Mouse (Mus musculus) heart, embryonic 10.5 days (tissue): ENCODE data around the gene Inafm1. TPM values are rescaled to one million over a fixed set of nuclear protein-coding genes. Genes with fewer than 3 reads are reported as not detected.

Experiments
- DNase-seq: peaks from one replicate; pipeline ENCODE4 v3.0.0-alpha.2; 2017; ENCODE audit warnings: low spot score
- H3K27ac ChIP-seq: fragments of 300-500 bp; sonication (generic); 2 replicates; pipeline ENCODE4 v1.5.1; 2016; ENCODE audit warnings: mild to moderate bottlenecking
- H3K27me3 ChIP-seq: fragments of 300-500 bp; sonication (generic); 2 replicates; pipeline ENCODE4 v1.6.1; 2016; ENCODE audit warnings: mild to moderate bottlenecking; ENCODE audit not compliant: poor library complexity, insufficient read depth, severe bottlenecking
- H3K36me3 ChIP-seq: fragments of 300-500 bp; sonication (generic); 2 replicates; pipeline ENCODE4 v1.6.1; 2016; ENCODE audit warnings: mild to moderate bottlenecking, moderate library complexity
- H3K4me1 ChIP-seq: fragments of 300-500 bp; sonication (generic); 2 replicates; pipeline ENCODE4 v1.6.1; 2016; ENCODE audit warnings: mild to moderate bottlenecking
- H3K4me3 ChIP-seq: fragments of 300-500 bp; sonication (generic); 2 replicates; pipeline ENCODE4 v1.5.1; 2016; ENCODE audit warnings: mild to moderate bottlenecking, moderate library complexity
- H3K9me3 ChIP-seq: fragments of 300-500 bp; sonication (generic); 2 replicates; pipeline ENCODE4 v1.6.1; 2016; ENCODE audit warnings: mild to moderate bottlenecking, moderate library complexity
- WGBS: fragments of 180-500 bp; shearing (Covaris S2); methylation state at CpG from one replicate; pipeline ENCODE4 v1.1.7; 2016; 5-methylcytosine and 5-hydroxymethylcytosine counted together
- polyA plus RNA-seq: library from polyadenylated mRNA; unstranded; fragments of >200 nt; fragmentation: Nextera tagmentation; extraction: Ambion mirVana; gene quantifications from 2 replicates; pipeline ENCODE4 v1.2.1, GENCODE M21; 2016

The Inafm1 gene
- polyA plus RNA-seq, 1 experiment from 2014 or later = 10.0 TPM

GRCm38 (mm10) chr7:16294346-16294745, 20.9 kb upstream of the Inafm1 start:
- Histone ChIP-seq H3K27me3 (no peaks in the 10 kb centered on the region), H3K4me3 (peak overlapping the region; percentile 64; the same call in 1 of the 2 replicates), H3K4me1 (peaks cover 28% of the 10 kb centered on the region), H3K9me3 (no peaks in the 10 kb centered on the region), H3K27ac (peak overlapping the region; percentile 88), H3K36me3 (no peaks in the 10 kb centered on the region)
- WGBS = 27% methylated on average over 4 of the region's 4 CpGs
- DNase-seq = peak; percentile 81

GRCm38 (mm10) chr7:16287791-16288190, 14.4 kb upstream of the Inafm1 start:
- H3K36me3 ChIP-seq = peaks cover 16% of the 10 kb centered on the region
- DNase-seq = no peak
- no peaks in the 10 kb centered on the region for H3K9me3 ChIP-seq
- peaks cover 11% of the 10 kb centered on the region; the same call in 1 of the 2 replicates for H3K4me1 ChIP-seq
- WGBS = 72% methylated on average over 1 of the region's 1 CpGs
- H3K27ac ChIP-seq = no peak overlapping the region
- no peak overlapping the region for H3K4me3 ChIP-seq
- no peaks in the 10 kb centered on the region for H3K27me3 ChIP-seq

- H3K4me1 ChIP-seq = peaks cover 11% of the 10 kb centered on the region; the same call in 1 of the 2 replicates
- no peaks in the 10 kb centered on the region for H3K27me3 ChIP-seq
- DNase-seq = no peak
- H3K4me3 ChIP-seq = peak overlapping the region; percentile 71
- peaks cover 24% of the 10 kb centered on the region for H3K36me3 ChIP-seq
- 80% methylated on average over 2 of the region's 2 CpGs for WGBS
- H3K27ac ChIP-seq = peak overlapping the region; percentile 98
- no peaks in the 10 kb centered on the region for H3K9me3 ChIP-seq
These were observed 13.6 kb upstream of the Inafm1 start for GRCm38 (mm10) chr7:16287016-16287415.

GRCm38 (mm10) chr7:16286026-16286961, 12.9 kb upstream of the Inafm1 start, which contains the start of gene Ccdc9:
Gene Ccdc9 (minus strand): TSS chr7:16286795.
- Histone ChIP-seq H3K9me3 (no peaks in the 10 kb centered on the region), H3K4me1 (peaks cover 11% of the 10 kb centered on the region; the same call in 1 of the 2 replicates), H3K4me3 (peak within 1 kb of the TSS; percentile 71), H3K27me3 (no peaks in the 10 kb centered on the region), H3K36me3 (peaks cover 31% of the 10 kb centered on the region), H3K27ac (peak within 1 kb of the TSS; percentile 98)
- peak; percentile 100 for DNase-seq
- 1% methylated on average over 69 of the region's 70 CpGs for WGBS

- peak; percentile 83 for DNase-seq
- Histone ChIP-seq H3K9me3 (no peaks in the 10 kb centered on the region), H3K4me3 (peak overlapping the region; percentile 71), H3K36me3 (peaks cover 38% of the 10 kb centered on the region), H3K27me3 (no peaks in the 10 kb centered on the region), H3K27ac (peak overlapping the region; percentile 98; the same call in 1 of the 2 replicates), H3K4me1 (peaks cover 11% of the 10 kb centered on the region; the same call in 1 of the 2 replicates)
- WGBS = 5% methylated on average over 14 of the region's 14 CpGs
These were observed 12.1 kb upstream of the Inafm1 start for GRCm38 (mm10) chr7:16285450-16286025.

- no peak for DNase-seq
- H3K4me1 ChIP-seq = peaks cover 11% of the 10 kb centered on the region; the same call in 1 of the 2 replicates
- H3K27ac ChIP-seq = 0 out of 2 replicates have a peak overlapping the region, but pooled peaks have one; percentile 98
- H3K4me3 ChIP-seq = peak overlapping the region; percentile 71
- no peaks in the 10 kb centered on the region for H3K27me3 ChIP-seq
- H3K36me3 ChIP-seq = peaks cover 44% of the 10 kb centered on the region
- no peaks in the 10 kb centered on the region for H3K9me3 ChIP-seq
- 72% methylated on average over 9 of the region's 9 CpGs for WGBS
These were observed 11.5 kb upstream of the Inafm1 start for GRCm38 (mm10) chr7:16284904-16285303.

GRCm38 (mm10) chr7:16284001-16284400, 10.6 kb upstream of the Inafm1 start:
- Histone ChIP-seq H3K4me3 (no peak overlapping the region), H3K27me3 (no peaks in the 10 kb centered on the region), H3K9me3 (no peaks in the 10 kb centered on the region), H3K27ac (no peak overlapping the region), H3K4me1 (peaks cover 11% of the 10 kb centered on the region; the same call in 1 of the 2 replicates), H3K36me3 (peaks cover 50% of the 10 kb centered on the region)
- DNase-seq = no peak
- 84% methylated on average over 8 of the region's 8 CpGs for WGBS

- 92% methylated on average over 13 of the region's 13 CpGs for WGBS
- Histone ChIP-seq H3K27me3 (no peaks in the 10 kb centered on the region), H3K27ac (no peak overlapping the region), H3K9me3 (no peaks in the 10 kb centered on the region), H3K4me3 (no peak overlapping the region), H3K4me1 (peaks cover 11% of the 10 kb centered on the region; the same call in 1 of the 2 replicates), H3K36me3 (peaks cover 65% of the 10 kb centered on the region)
- DNase-seq = no peak
These were observed 8.9 kb upstream of the Inafm1 start for GRCm38 (mm10) chr7:16282334-16282733.

- no peak for DNase-seq
- no peak overlapping the region for H3K4me3 ChIP-seq
- 90% methylated on average over 11 of the region's 11 CpGs for WGBS
- H3K9me3 ChIP-seq = no peaks in the 10 kb centered on the region
- H3K27me3 ChIP-seq = no peaks in the 10 kb centered on the region
- no peak overlapping the region for H3K27ac ChIP-seq
- H3K4me1 ChIP-seq = peaks cover 11% of the 10 kb centered on the region; the same call in 1 of the 2 replicates
- peaks cover 82% of the 10 kb centered on the region for H3K36me3 ChIP-seq
These were observed 7.3 kb upstream of the Inafm1 start for GRCm38 (mm10) chr7:16280721-16281120.

- no peak for DNase-seq
- WGBS = 83% methylated on average over 10 of the region's 10 CpGs
- Histone ChIP-seq H3K36me3 (peaks cover 48% of the 10 kb centered on the region), H3K27me3 (peaks cover 5% of the 10 kb centered on the region; the same call in 1 of the 2 replicates), H3K4me3 (peak overlapping the region; percentile 79), H3K27ac (no peak overlapping the region), H3K9me3 (no peaks in the 10 kb centered on the region), H3K4me1 (peaks cover 28% of the 10 kb centered on the region)
These were observed 1.8 kb upstream of the Inafm1 start for GRCm38 (mm10) chr7:16274922-16275890.

- peaks cover 16% of the 10 kb centered on the region; the same call in 1 of the 2 replicates for H3K27me3 ChIP-seq
- H3K4me3 ChIP-seq = peak overlapping the region; percentile 79
- peak; percentile 95 for DNase-seq
- H3K4me1 ChIP-seq = peaks cover 28% of the 10 kb centered on the region
- no peaks in the 10 kb centered on the region for H3K9me3 ChIP-seq
- peak overlapping the region; percentile 93 for H3K27ac ChIP-seq
- WGBS = under 1% methylated on average over 18 of the region's 18 CpGs
- H3K36me3 ChIP-seq = peaks cover 38% of the 10 kb centered on the region
These were observed 336 bp upstream of the Inafm1 start for GRCm38 (mm10) chr7:16273766-16274140.

GRCm38 (mm10) chr7:16272681-16273080, 736 bp downstream of the Inafm1 start:
- under 1% methylated on average over 46 of the region's 46 CpGs for WGBS

More at GRCm38 (mm10) chr7:16272681-16273080, 736 bp downstream of the Inafm1 start:
- Histone ChIP-seq H3K27me3 (peaks cover 16% of the 10 kb centered on the region; the same call in 1 of the 2 replicates), H3K27ac (peak overlapping the region; percentile 93), H3K4me3 (peak overlapping the region; percentile 79), H3K9me3 (no peaks in the 10 kb centered on the region), H3K4me1 (peaks cover 28% of the 10 kb centered on the region), H3K36me3 (peaks cover 29% of the 10 kb centered on the region)
- peak; percentile 91 for DNase-seq
